Mouse (Mus musculus) heart, embryonic 12.5 days (tissue): ENCODE measurements around the gene Ell3. TPM values are rescaled to one million over a fixed set of nuclear protein-coding genes. Genes with fewer than 3 reads are reported as not detected.

Source experiments
- ATAC-seq: fragments of 200-750 bp; cut with Nextera tagmentation; 2 replicates; pipeline ENCODE4 v1.8.0; 2017; ENCODE audit warnings: moderate TSS enrichment, moderate library complexity; ENCODE audit not compliant: insufficient number of reproducible peaks, low FRiP score
- H3K27ac ChIP-seq: fragments of 300-500 bp; sonication (generic); 2 replicates; pipeline ENCODE4 v1.5.1; 2016; ENCODE audit warnings: mild to moderate bottlenecking, moderate library complexity; ENCODE audit not compliant: poor library complexity, severe bottlenecking
- H3K27me3 ChIP-seq: fragments of 300-500 bp; sonication (generic); replicated peaks from 2 replicates; pipeline ENCODE4 v1.6.1; 2016; ENCODE audit warnings: mild to moderate bottlenecking, moderate library complexity
- H3K36me3 ChIP-seq: fragments of 300-500 bp; sonication (generic); 2 replicates; pipeline ENCODE4 v1.6.1; 2016; ENCODE audit warnings: mild to moderate bottlenecking, moderate library complexity
- H3K4me1 ChIP-seq: fragments of 300-500 bp; sonication (generic); replicated peaks from 2 replicates; pipeline ENCODE4 v1.6.1; 2016; ENCODE audit warnings: mild to moderate bottlenecking
- H3K4me2 ChIP-seq: fragments of 300-500 bp; sonication (generic); 2 replicates; pipeline ENCODE4 v1.6.1; 2016; ENCODE audit warnings: mild to moderate bottlenecking, moderate library complexity
- H3K4me3 ChIP-seq: fragments of 300-500 bp; sonication (generic); 2 replicates; pipeline ENCODE4 v1.5.1; 2016; ENCODE audit warnings: mild to moderate bottlenecking
- H3K9ac ChIP-seq: fragments of 300-500 bp; sonication (generic); 2 replicates; pipeline ENCODE4 v1.6.1; 2016; ENCODE audit warnings: mild to moderate bottlenecking, moderate library complexity
- H3K9me3 ChIP-seq: fragments of 300-500 bp; sonication (generic); replicated peaks from 2 replicates; pipeline ENCODE4 v1.6.1; 2016; ENCODE audit warnings: mild to moderate bottlenecking, moderate library complexity
- WGBS: fragments of 180-500 bp; shearing (Covaris S2); methylation state at CpG from one replicate; pipeline ENCODE4 v1.1.7; 2016; 5-methylcytosine and 5-hydroxymethylcytosine counted together
- polyA plus RNA-seq: library from polyadenylated mRNA; unstranded; fragments of >200 nt; fragmentation: Nextera tagmentation; extraction: Ambion mirVana; gene quantifications from 2 replicates; pipeline ENCODE4 v1.2.1, GENCODE M21; 2016

Ell3 gene
- polyA plus RNA-seq, 1 experiment from 2014 or later: 1.4 TPM

GRCm38 (mm10) chr2:121416356-121416755, 27.7 kb downstream of the Ell3 start:
- Histone ChIP-seq H3K9me3 (no peaks in the 10 kb centered on the region), H3K4me3 (peak overlapping the region; percentile 13; the same call in 1 of the 2 replicates), H3K27me3 (no peaks in the 10 kb centered on the region), H3K9ac (peak overlapping the region; percentile 50; the same call in 1 of the 2 replicates), H3K27ac (no peak overlapping the region), H3K36me3 (peaks cover 36% of the 10 kb centered on the region), H3K4me2 (peak overlapping the region; percentile 76), H3K4me1 (peaks cover 26% of the 10 kb centered on the region)
- 86% methylated on average over 6 of the region's 6 CpGs for whole genome bisulfite sequencing
- no peak for ATAC-seq

GRCm38 (mm10) chr2:121415591-121415990, 28.5 kb downstream of the Ell3 start:
- H3K27me3 ChIP-seq: no peaks in the 10 kb centered on the region
- no peak overlapping the region for H3K27ac ChIP-seq
- 69% methylated on average over 3 of the region's 3 CpGs for WGBS
- H3K4me3 ChIP-seq: peak overlapping the region; percentile 95
- peaks cover 33% of the 10 kb centered on the region for H3K36me3 ChIP-seq
- no peak for ATAC-seq
- H3K9ac ChIP-seq: no peak overlapping the region
- peak overlapping the region; percentile 76 for H3K4me2 ChIP-seq
- no peaks in the 10 kb centered on the region for H3K9me3 ChIP-seq
- H3K4me1 ChIP-seq: peaks cover 26% of the 10 kb centered on the region

DNA sequence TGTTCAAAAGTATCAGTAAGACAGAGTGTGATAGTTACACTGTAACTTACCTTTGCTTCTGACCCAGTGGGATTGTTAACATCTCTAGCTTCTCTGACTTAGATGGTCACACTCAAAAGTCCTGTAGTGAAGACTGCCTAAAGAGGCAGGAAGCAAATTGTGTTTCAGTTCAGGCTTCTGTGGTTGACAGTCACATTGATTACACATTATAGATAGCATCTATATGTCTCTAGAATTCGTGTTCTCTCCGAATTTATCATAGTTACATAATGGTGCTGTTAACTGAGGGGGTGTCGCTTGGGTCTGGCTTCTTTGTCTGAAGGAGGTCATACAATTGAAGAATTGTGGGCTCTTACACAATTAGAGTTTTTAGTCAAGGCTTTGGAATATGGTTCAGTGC, 29.0 kb downstream of the Ell3 start:
- 48% methylated on average over 3 of the region's 3 CpGs for WGBS
- Histone ChIP-seq H3K27me3 (no peaks in the 10 kb centered on the region), H3K36me3 (peaks cover 31% of the 10 kb centered on the region), H3K9me3 (no peaks in the 10 kb centered on the region), H3K27ac (no peak overlapping the region), H3K4me3 (peak overlapping the region; percentile 95), H3K4me2 (peak overlapping the region; percentile 76), H3K9ac (peak overlapping the region; percentile 70), H3K4me1 (peaks cover 26% of the 10 kb centered on the region)
- ATAC-seq: no peak

DNA sequence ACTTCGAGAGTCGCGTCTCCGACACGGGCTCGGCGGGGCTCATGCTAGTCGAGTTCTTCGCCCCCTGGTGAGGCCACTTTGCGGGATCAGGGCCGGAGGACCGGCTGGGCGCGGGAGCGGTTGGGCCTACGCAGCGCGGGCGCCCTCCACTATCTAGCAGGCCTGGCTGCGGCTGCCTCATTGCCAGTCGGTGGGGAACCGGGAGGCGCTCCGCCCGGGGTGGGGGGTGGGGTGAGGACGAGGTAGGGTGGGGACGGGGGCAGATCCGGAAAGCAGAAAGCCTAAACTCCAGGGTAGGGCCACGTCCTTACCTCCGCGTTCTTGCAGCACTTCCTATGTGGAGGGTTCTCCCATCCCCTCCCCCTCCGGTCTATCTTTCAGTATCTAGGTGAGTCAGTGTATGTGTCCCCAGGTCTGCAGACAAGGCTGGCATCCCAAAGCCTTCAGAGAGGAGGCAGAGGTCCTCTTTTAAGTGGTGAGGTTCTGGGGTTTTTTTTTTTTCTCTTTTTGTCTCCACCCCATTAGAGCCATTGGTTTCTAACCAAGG, 29.9 kb downstream of the Ell3 start:
- Histone ChIP-seq H3K27ac (peak overlapping the region; percentile 96), H3K9ac (peak overlapping the region; percentile 95), H3K4me2 (peak overlapping the region; percentile 71), H3K4me1 (peaks cover 26% of the 10 kb centered on the region), H3K4me3 (peak overlapping the region; percentile 95), H3K9me3 (no peaks in the 10 kb centered on the region), H3K27me3 (no peaks in the 10 kb centered on the region), H3K36me3 (peaks cover 26% of the 10 kb centered on the region)
- peak; percentile 69 for ATAC-seq
- under 1% methylated on average over 32 of the region's 32 CpGs for WGBS

DNA sequence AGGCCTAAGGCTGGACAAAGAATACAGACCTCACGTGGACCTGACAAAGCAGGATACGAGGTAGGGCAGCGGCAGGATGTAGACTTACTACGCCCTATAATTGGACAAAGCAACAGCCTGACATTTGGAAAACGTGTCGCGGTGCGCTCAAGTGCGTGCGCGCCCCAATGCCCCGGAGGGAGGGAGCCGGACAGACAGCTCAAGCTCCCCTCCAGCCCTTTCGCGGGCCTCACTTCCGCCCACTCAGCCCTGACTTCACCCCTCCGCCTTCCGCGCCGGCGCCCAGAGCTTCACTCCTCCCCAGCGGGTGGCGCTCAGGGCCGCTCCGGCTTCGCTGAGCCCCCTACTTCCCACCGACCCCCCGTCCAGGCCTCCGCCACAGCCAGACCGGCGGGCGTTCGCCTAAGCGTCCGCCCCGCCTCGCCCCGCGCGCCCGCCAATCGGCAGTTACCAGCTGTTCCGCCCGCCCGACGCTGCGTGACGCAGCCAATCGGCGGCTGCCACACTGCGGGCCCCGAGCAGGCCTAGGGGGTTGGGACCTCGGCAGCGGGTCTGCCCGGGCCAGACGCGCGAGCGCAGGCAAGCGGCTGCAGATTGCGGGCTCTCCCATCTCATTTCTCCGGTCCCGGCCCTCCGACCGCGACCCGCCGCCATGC, 30.6 kb downstream of the Ell3 start, which contains the start of the genes Pdia3 and Catsper2:
Pdia3 (plus strand) TSS at position 389 of the 656 bp plus-strand sequence.
Catsper2 (minus strand) TSS at position 406 of the 656 bp plus-strand sequence.
- no peaks in the 10 kb centered on the region for H3K9me3 ChIP-seq
- H3K4me3 ChIP-seq: peak within 1 kb of the TSS; percentile 95
- peak within 1 kb of the TSS; percentile 95 for H3K9ac ChIP-seq
- WGBS: under 1% methylated on average over 65 of the region's 68 CpGs
- H3K36me3 ChIP-seq: peaks cover 19% of the 10 kb centered on the region
- H3K27me3 ChIP-seq: no peaks in the 10 kb centered on the region
- ATAC-seq: peak; percentile 99
- peak within 1 kb of the TSS; percentile 96 for H3K27ac ChIP-seq
- H3K4me2 ChIP-seq: peak within 1 kb of the TSS; percentile 71
- peaks cover 26% of the 10 kb centered on the region for H3K4me1 ChIP-seq

GRCm38 (mm10) chr2:121412843-121413386, 31.2 kb downstream of the Ell3 start:
- Histone ChIP-seq H3K9ac (peak overlapping the region; percentile 95), H3K9me3 (peaks cover 3% of the 10 kb centered on the region; the same call in 1 of the 2 replicates), H3K36me3 (peaks cover 14% of the 10 kb centered on the region), H3K4me1 (peaks cover 25% of the 10 kb centered on the region), H3K27ac (peak overlapping the region; percentile 96), H3K4me3 (peak overlapping the region; percentile 95), H3K4me2 (peak overlapping the region; percentile 71), H3K27me3 (no peaks in the 10 kb centered on the region)
- 12% methylated on average over 4 of the region's 4 CpGs for WGBS
- no peak; the same call in 1 of the 2 replicates for ATAC-seq

DNA sequence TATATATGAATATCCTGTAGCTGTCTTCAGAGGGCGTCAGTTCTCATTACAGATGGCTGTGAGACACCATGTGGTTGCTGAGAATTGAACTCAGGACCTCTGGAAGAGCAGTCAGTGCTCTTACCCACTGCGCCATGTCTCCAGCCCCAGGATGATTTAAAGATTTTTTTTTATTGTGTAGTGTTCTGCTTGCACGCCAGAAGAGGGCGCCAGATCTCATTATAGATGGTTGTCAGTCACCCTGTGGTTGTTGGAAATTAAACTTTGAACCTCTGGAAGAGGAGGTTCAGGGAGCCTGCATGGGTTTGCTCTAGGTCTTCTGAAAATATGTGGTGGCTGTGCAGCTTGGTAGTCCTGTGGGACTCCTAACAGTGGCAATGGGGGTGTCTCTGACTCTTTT, 35.9 kb downstream of the Ell3 start:
- Histone ChIP-seq H3K9me3 (peaks cover 3% of the 10 kb centered on the region; the same call in 1 of the 2 replicates), H3K27ac (no peak overlapping the region), H3K9ac (no peak overlapping the region), H3K4me2 (no peak overlapping the region), H3K27me3 (no peaks in the 10 kb centered on the region), H3K4me1 (peaks cover 2% of the 10 kb centered on the region; the same call in 1 of the 2 replicates), H3K4me3 (no peak overlapping the region), H3K36me3 (no peaks in the 10 kb centered on the region)
- no peak for ATAC-seq
- 35% methylated on average over 4 of the region's 4 CpGs for WGBS

- Histone ChIP-seq H3K4me2 (no peak overlapping the region), H3K4me3 (no peak overlapping the region), H3K27me3 (no peaks in the 10 kb centered on the region), H3K27ac (no peak overlapping the region), H3K36me3 (no peaks in the 10 kb centered on the region), H3K4me1 (no peaks in the 10 kb centered on the region), H3K9ac (no peak overlapping the region), H3K9me3 (peaks cover 2% of the 10 kb centered on the region; the same call in 1 of the 2 replicates)
- no peak for ATAC-seq
These were observed 40.8 kb downstream of the Ell3 start for GRCm38 (mm10) chr2:121403296-121403695.

DNA sequence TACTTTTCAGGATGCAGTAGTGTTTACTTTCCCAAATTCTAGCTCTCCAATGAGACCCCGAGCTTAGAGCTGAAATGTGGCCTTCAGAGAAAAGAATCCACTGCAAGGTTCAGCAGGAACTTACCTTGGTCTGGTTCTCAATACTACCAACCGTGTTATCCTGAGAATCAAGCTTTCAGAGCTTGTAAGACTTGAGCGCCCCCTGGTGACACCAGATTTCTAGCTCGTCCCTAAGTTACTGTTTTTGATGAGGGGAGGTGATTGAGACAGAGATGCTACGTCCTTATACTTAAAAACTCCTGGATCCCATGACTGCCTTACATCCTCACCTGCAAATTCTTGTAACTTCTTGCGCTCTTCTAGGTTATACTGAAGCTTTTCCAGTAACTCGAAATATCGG, 47.5 kb downstream of the Ell3 start:
- Histone ChIP-seq H3K9ac (no peak overlapping the region), H3K36me3 (no peaks in the 10 kb centered on the region), H3K4me1 (no peaks in the 10 kb centered on the region), H3K27me3 (no peaks in the 10 kb centered on the region), H3K4me3 (no peak overlapping the region), H3K9me3 (no peaks in the 10 kb centered on the region), H3K4me2 (no peak overlapping the region), H3K27ac (no peak overlapping the region)
- ATAC-seq: no peak
- 17% methylated on average over 8 of the region's 8 CpGs for WGBS
